Mouse (Mus musculus) hindbrain, embryonic 13.5 days (tissue): ENCODE measurements around the gene Vapb. TPM values are rescaled to one million over a fixed set of nuclear protein-coding genes. Genes with fewer than 3 reads are reported as not detected.
A peak's percentile ranks its signal among the peaks of the same experiment; 100 is the strongest.

Experiments used
- ATAC-seq: fragments of 200-750 bp; cut with Nextera tagmentation; 2 replicates; pipeline ENCODE4 v1.8.0; 2017; ENCODE audit warnings: moderate TSS enrichment; ENCODE audit not compliant: low FRiP score
- H3K27ac ChIP-seq: fragments of 300-500 bp; sonication (generic); 2 replicates; pipeline ENCODE4 v1.5.1; 2015; ENCODE audit warnings: inconsistent platforms, mild to moderate bottlenecking, moderate library complexity
- H3K27me3 ChIP-seq: fragments of 300-500 bp; sonication (generic); 2 replicates; pipeline ENCODE4 v1.6.1; 2015; ENCODE audit warnings: mild to moderate bottlenecking, inconsistent platforms
- H3K36me3 ChIP-seq: fragments of 300-500 bp; sonication (generic); 2 replicates; pipeline ENCODE4 v1.6.1; 2015; ENCODE audit warnings: mild to moderate bottlenecking, inconsistent platforms
- H3K4me1 ChIP-seq: fragments of 300-500 bp; sonication (generic); replicated peaks from 2 replicates; pipeline ENCODE4 v1.6.1; 2015; ENCODE audit warnings: inconsistent platforms
- H3K4me2 ChIP-seq: fragments of 300-500 bp; sonication (generic); 2 replicates; pipeline ENCODE4 v1.6.1; 2015; ENCODE audit warnings: inconsistent platforms, mild to moderate bottlenecking, moderate library complexity
- H3K4me3 ChIP-seq: fragments of 300-500 bp; sonication (generic); 2 replicates; pipeline ENCODE4 v1.5.1; 2015; ENCODE audit warnings: mild to moderate bottlenecking, inconsistent platforms
- H3K9ac ChIP-seq: fragments of 300-500 bp; sonication (generic); 2 replicates; pipeline ENCODE4 v1.6.1; 2015; ENCODE audit warnings: mild to moderate bottlenecking, inconsistent platforms
- H3K9me3 ChIP-seq: fragments of 300-500 bp; sonication (generic); 2 replicates; pipeline ENCODE4 v1.6.1; 2016; ENCODE audit warnings: inconsistent platforms
- WGBS: fragments of 180-500 bp; shearing (Covaris S2); methylation state at CpG from one replicate; pipeline ENCODE4 v1.1.7; 2015; 5-methylcytosine and 5-hydroxymethylcytosine counted together
- polyA plus RNA-seq: library from polyadenylated mRNA; unstranded; fragments of >200 nt; fragmentation: Nextera tagmentation; extraction: Ambion mirVana; gene quantifications from 2 replicates; pipeline ENCODE4 v1.2.1, GENCODE M21; 2015

Vapb gene
- polyA plus RNA-seq, 1 experiment from 2014 or later: 13.3 TPM

GRCm38 (mm10) chr2:173775556-173775955 is 38.2 kb downstream of the Vapb start:
- H3K27me3 ChIP-seq: no peaks in the 10 kb centered on the region
- H3K4me3 ChIP-seq: no peak overlapping the region
- 17% methylated on average over 3 of the region's 3 CpGs for WGBS
- H3K9ac ChIP-seq: peak overlapping the region; percentile 49; the same call in 1 of the 2 replicates
- no peak overlapping the region for H3K4me2 ChIP-seq
- H3K9me3 ChIP-seq: no peaks in the 10 kb centered on the region
- ATAC-seq: peak; percentile 46
- peaks cover 18% of the 10 kb centered on the region for H3K36me3 ChIP-seq
- peaks cover 95% of the 10 kb centered on the region for H3K4me1 ChIP-seq
- H3K27ac ChIP-seq: peak overlapping the region; percentile 85

GRCm38 (mm10) chr2:173776108-173776507 is 38.8 kb downstream of the Vapb start:
- ATAC-seq: no peak
- WGBS: 9% methylated on average over 9 of the region's 9 CpGs
- Histone ChIP-seq H3K27ac (peak overlapping the region; percentile 85), H3K9ac (0 out of 2 replicates have a peak overlapping the region, but pooled peaks have one; percentile 49), H3K4me2 (no peak overlapping the region), H3K4me3 (no peak overlapping the region), H3K9me3 (no peaks in the 10 kb centered on the region), H3K36me3 (peaks cover 18% of the 10 kb centered on the region), H3K27me3 (no peaks in the 10 kb centered on the region), H3K4me1 (peaks cover 95% of the 10 kb centered on the region)

- ATAC-seq: no peak
- Histone ChIP-seq H3K4me3 (no peak overlapping the region), H3K4me1 (peaks cover 63% of the 10 kb centered on the region), H3K27me3 (no peaks in the 10 kb centered on the region), H3K9ac (peak overlapping the region; percentile 39; the same call in 1 of the 2 replicates), H3K36me3 (peaks cover 33% of the 10 kb centered on the region), H3K4me2 (no peak overlapping the region), H3K9me3 (peaks cover 8% of the 10 kb centered on the region), H3K27ac (peak overlapping the region; percentile 79)
- WGBS: 60% methylated on average over 5 of the region's 5 CpGs
Measured at GRCm38 (mm10) chr2:173780931-173781330, 43.6 kb downstream of the Vapb start.

- H3K9me3 ChIP-seq: peaks cover 8% of the 10 kb centered on the region
- H3K4me2 ChIP-seq: no peak overlapping the region
- H3K27me3 ChIP-seq: no peaks in the 10 kb centered on the region
- H3K9ac ChIP-seq: no peak overlapping the region
- no peak overlapping the region for H3K27ac ChIP-seq
- no peak overlapping the region for H3K4me3 ChIP-seq
- no peak for ATAC-seq
- peaks cover 32% of the 10 kb centered on the region for H3K4me1 ChIP-seq
- WGBS: 82% methylated on average over 3 of the region's 3 CpGs
- peaks cover 17% of the 10 kb centered on the region for H3K36me3 ChIP-seq
Measured at GRCm38 (mm10) chr2:173784366-173784765, 47.1 kb downstream of the Vapb start.

- no peak overlapping the region for H3K27ac ChIP-seq
- no peaks in the 10 kb centered on the region for H3K27me3 ChIP-seq
- peaks cover 8% of the 10 kb centered on the region for H3K9me3 ChIP-seq
- no peak overlapping the region for H3K4me2 ChIP-seq
- 85% methylated on average over 6 of the region's 6 CpGs for WGBS
- ATAC-seq: no peak
- H3K36me3 ChIP-seq: peaks cover 17% of the 10 kb centered on the region
- peaks cover 32% of the 10 kb centered on the region for H3K4me1 ChIP-seq
- no peak overlapping the region for H3K4me3 ChIP-seq
- no peak overlapping the region for H3K9ac ChIP-seq
Measured at GRCm38 (mm10) chr2:173784884-173785283, 47.6 kb downstream of the Vapb start.

GRCm38 (mm10) chr2:173789945-173790804 is 52.9 kb downstream of the Vapb start:
- 0 out of 2 replicates have a peak, but pooled peaks cover 4% of the 10 kb centered on the region for H3K27me3 ChIP-seq
- WGBS: 10% methylated on average over 23 of the region's 23 CpGs
- H3K4me3 ChIP-seq: no peak overlapping the region

GRCm38 (mm10) chr2:173791904-173792757 is 54.8 kb downstream of the Vapb start:
- ATAC-seq: peak; percentile 23
- Histone ChIP-seq H3K27ac (peak overlapping the region; percentile 88), H3K27me3 (0 out of 2 replicates have a peak, but pooled peaks cover 4% of the 10 kb centered on the region), H3K4me1 (peaks cover 60% of the 10 kb centered on the region), H3K36me3 (no peaks in the 10 kb centered on the region), H3K4me2 (no peak overlapping the region), H3K9ac (peak overlapping the region; percentile 46), H3K4me3 (no peak overlapping the region), H3K9me3 (no peaks in the 10 kb centered on the region)
- WGBS: 38% methylated on average over 20 of the region's 20 CpGs

More at GRCm38 (mm10) chr2:173789945-173790804, 52.9 kb downstream of the Vapb start:
- peaks cover 46% of the 10 kb centered on the region for H3K4me1 ChIP-seq
- H3K36me3 ChIP-seq: no peaks in the 10 kb centered on the region
- peak overlapping the region; percentile 88 for H3K27ac ChIP-seq
- H3K9ac ChIP-seq: peak overlapping the region; percentile 46
- H3K4me2 ChIP-seq: peak overlapping the region; percentile 32
- ATAC-seq: peak; percentile 83
- no peaks in the 10 kb centered on the region for H3K9me3 ChIP-seq

- H3K36me3 ChIP-seq: no peaks in the 10 kb centered on the region
- no peak overlapping the region for H3K9ac ChIP-seq
- WGBS: 97% methylated on average over 12 of the region's 12 CpGs
- H3K27ac ChIP-seq: no peak overlapping the region
- no peak overlapping the region for H3K4me2 ChIP-seq
- ATAC-seq: no peak
- H3K27me3 ChIP-seq: 0 out of 2 replicates have a peak, but pooled peaks cover 4% of the 10 kb centered on the region
- H3K9me3 ChIP-seq: no peaks in the 10 kb centered on the region
- H3K4me3 ChIP-seq: no peak overlapping the region
- peaks cover 62% of the 10 kb centered on the region for H3K4me1 ChIP-seq
Measured at GRCm38 (mm10) chr2:173794018-173794417, 56.7 kb downstream of the Vapb start.

- H3K9me3 ChIP-seq: no peaks in the 10 kb centered on the region
- H3K36me3 ChIP-seq: no peaks in the 10 kb centered on the region
- H3K4me2 ChIP-seq: no peak overlapping the region
- ATAC-seq: no peak
- no peak overlapping the region for H3K9ac ChIP-seq
- H3K27ac ChIP-seq: no peak overlapping the region
- WGBS: 86% methylated on average over 21 of the region's 21 CpGs
- H3K4me1 ChIP-seq: peaks cover 54% of the 10 kb centered on the region
- H3K4me3 ChIP-seq: no peak overlapping the region
- H3K27me3 ChIP-seq: 0 out of 2 replicates have a peak, but pooled peaks cover 4% of the 10 kb centered on the region
Measured at GRCm38 (mm10) chr2:173794531-173795510, 57.5 kb downstream of the Vapb start.

- no peaks in the 10 kb centered on the region for H3K36me3 ChIP-seq
- ATAC-seq: no peak
- H3K27ac ChIP-seq: no peak overlapping the region
- H3K4me1 ChIP-seq: peaks cover 43% of the 10 kb centered on the region
- no peak overlapping the region for H3K4me2 ChIP-seq
- no peaks in the 10 kb centered on the region for H3K9me3 ChIP-seq
- H3K27me3 ChIP-seq: 0 out of 2 replicates have a peak, but pooled peaks cover 4% of the 10 kb centered on the region
- H3K9ac ChIP-seq: no peak overlapping the region
- 65% methylated on average over 15 of the region's 15 CpGs for WGBS
- H3K4me3 ChIP-seq: no peak overlapping the region
Measured at GRCm38 (mm10) chr2:173795801-173796673, 58.7 kb downstream of the Vapb start.

GRCm38 (mm10) chr2:173796674-173796963 is 59.3 kb downstream of the Vapb start:
- ATAC-seq: no peak
- Histone ChIP-seq H3K4me3 (no peak overlapping the region), H3K27me3 (0 out of 2 replicates have a peak, but pooled peaks cover 4% of the 10 kb centered on the region), H3K9me3 (no peaks in the 10 kb centered on the region), H3K36me3 (no peaks in the 10 kb centered on the region), H3K4me1 (peaks cover 41% of the 10 kb centered on the region), H3K27ac (no peak overlapping the region), H3K4me2 (no peak overlapping the region), H3K9ac (no peak overlapping the region)
- WGBS: 67% methylated on average over 4 of the region's 4 CpGs
